Mouse (Mus musculus): ENCODE data around the gene Bahcc1. TPM values are rescaled to one million over a fixed set of nuclear protein-coding genes. Genes with fewer than 3 reads are reported as not detected.

Gene Bahcc1
- total and polyA plus RNA-seq, 2 experiments = 1.2 to 3.4 TPM

GRCm38 (mm10) chr11:120311561-120311960 lies 78.8 kb downstream of the Bahcc1 start:
- WGBS = 76% methylated on average over 10 of the region's 10 CpGs
- no peak overlapping the region for H3K9ac ChIP-seq (ENCODE audit: low read depth, low read length)
- no peak overlapping the region for H3K27ac ChIP-seq (replicated peaks; ENCODE audit: insufficient read depth, low read depth, low read length)
- H3K4me1 ChIP-seq (ENCODE audit: control insufficient read depth, insufficient read depth, low read length) = peaks cover 6% of the 10 kb centered on the region
- no peaks in the 10 kb centered on the region for H3K36me3 ChIP-seq (ENCODE audit: control insufficient read depth, insufficient read depth, low read length)
- DNase-seq (ENCODE audit: extremely low read depth, low read depth, low spot score) = no peak
- no peaks in the 10 kb centered on the region for H3K79me2 ChIP-seq (ENCODE audit: control insufficient read depth, insufficient read depth, low read length)
- H3K4me3 ChIP-seq (ENCODE audit: insufficient read depth, low read depth, low read length) = no peak overlapping the region
- TF ChIP-seq CTCF (IDR thresholded peaks at IDR 0.05; ENCODE audit: low read depth, low read length) = no peak
- no peak for TF ChIP-seq POLR2A (IDR thresholded peaks at IDR 0.05; ENCODE audit: extremely low read depth, insufficient read depth, low read length)
- H3K27me3 ChIP-seq (ENCODE audit: control insufficient read depth, insufficient read depth, low read length) = no peaks in the 10 kb centered on the region

- no peak overlapping the region for H3K9ac ChIP-seq (ENCODE audit: low read depth, low read length)
- H3K4me1 ChIP-seq (ENCODE audit: control insufficient read depth, insufficient read depth, low read length) = peaks cover 10% of the 10 kb centered on the region
- TF ChIP-seq POLR2A (IDR thresholded peaks at IDR 0.05; ENCODE audit: extremely low read depth, insufficient read depth, low read length) (no peak), CTCF (IDR thresholded peaks at IDR 0.05; ENCODE audit: low read depth, low read length) (no peak)
- H3K36me3 ChIP-seq (ENCODE audit: control insufficient read depth, insufficient read depth, low read length) = no peaks in the 10 kb centered on the region
- H3K79me2 ChIP-seq (ENCODE audit: control insufficient read depth, insufficient read depth, low read length) = no peaks in the 10 kb centered on the region
- H3K27me3 ChIP-seq (ENCODE audit: control insufficient read depth, insufficient read depth, low read length) = no peaks in the 10 kb centered on the region
- H3K27ac ChIP-seq (replicated peaks; ENCODE audit: insufficient read depth, low read depth, low read length) = no peak overlapping the region
- no peak overlapping the region for H3K4me3 ChIP-seq (ENCODE audit: insufficient read depth, low read depth, low read length)
- no peak for DNase-seq (ENCODE audit: extremely low read depth, low read depth, low spot score)
- 94% methylated on average over 6 of the region's 6 CpGs for WGBS
These were observed 79.3 kb downstream of the Bahcc1 start for GRCm38 (mm10) chr11:120312069-120312468.

- no peaks in the 10 kb centered on the region for H3K36me3 ChIP-seq (ENCODE audit: control insufficient read depth, insufficient read depth, low read length)
- H3K27ac ChIP-seq (replicated peaks; ENCODE audit: insufficient read depth, low read depth, low read length) = no peak overlapping the region
- TF ChIP-seq CTCF (IDR thresholded peaks at IDR 0.05; ENCODE audit: low read depth, low read length) (no peak), POLR2A (IDR thresholded peaks at IDR 0.05; ENCODE audit: extremely low read depth, insufficient read depth, low read length) (no peak)
- H3K79me2 ChIP-seq (ENCODE audit: control insufficient read depth, insufficient read depth, low read length) = no peaks in the 10 kb centered on the region
- no peak overlapping the region for H3K9ac ChIP-seq (ENCODE audit: low read depth, low read length)
- WGBS = 69% methylated on average over 6 of the region's 6 CpGs
- H3K4me3 ChIP-seq (ENCODE audit: insufficient read depth, low read depth, low read length) = no peak overlapping the region
- no peaks in the 10 kb centered on the region for H3K27me3 ChIP-seq (ENCODE audit: control insufficient read depth, insufficient read depth, low read length)
- H3K4me1 ChIP-seq (ENCODE audit: control insufficient read depth, insufficient read depth, low read length) = peaks cover 7% of the 10 kb centered on the region; the same call in 1 of the 2 replicates
- DNase-seq (ENCODE audit: extremely low read depth, low read depth, low spot score) = no peak
These were observed 81.3 kb downstream of the Bahcc1 start for GRCm38 (mm10) chr11:120313906-120314685.

- Histone ChIP-seq H3K9ac (ENCODE audit: low read depth, low read length) (no peak overlapping the region), H3K4me3 (ENCODE audit: insufficient read depth, low read depth, low read length) (no peak overlapping the region), H3K27me3 (ENCODE audit: control insufficient read depth, insufficient read depth, low read length) (no peaks in the 10 kb centered on the region), H3K79me2 (ENCODE audit: control insufficient read depth, insufficient read depth, low read length) (no peaks in the 10 kb centered on the region), H3K36me3 (ENCODE audit: control insufficient read depth, insufficient read depth, low read length) (no peaks in the 10 kb centered on the region), H3K4me1 (ENCODE audit: control insufficient read depth, insufficient read depth, low read length) (peaks cover 7% of the 10 kb centered on the region; the same call in 1 of the 2 replicates), H3K27ac (replicated peaks; ENCODE audit: insufficient read depth, low read depth, low read length) (no peak overlapping the region)
- no peak for TF ChIP-seq CTCF (IDR thresholded peaks at IDR 0.05; ENCODE audit: low read depth, low read length)
- no peak for TF ChIP-seq POLR2A (IDR thresholded peaks at IDR 0.05; ENCODE audit: extremely low read depth, insufficient read depth, low read length)
- 80% methylated on average over 16 of the region's 16 CpGs for WGBS
- no peak for DNase-seq (ENCODE audit: extremely low read depth, low read depth, low spot score)
These were observed 82.1 kb downstream of the Bahcc1 start for GRCm38 (mm10) chr11:120314721-120315415.

GRCm38 (mm10) chr11:120315416-120315761 lies 82.6 kb downstream of the Bahcc1 start:
- 39% methylated on average over 4 of the region's 4 CpGs for WGBS
- no peak for TF ChIP-seq POLR2A (IDR thresholded peaks at IDR 0.05; ENCODE audit: extremely low read depth, insufficient read depth, low read length)
- TF ChIP-seq CTCF (IDR thresholded peaks at IDR 0.05; ENCODE audit: low read depth, low read length) = no peak
- no peaks in the 10 kb centered on the region for H3K79me2 ChIP-seq (ENCODE audit: control insufficient read depth, insufficient read depth, low read length)
- H3K27ac ChIP-seq (replicated peaks; ENCODE audit: insufficient read depth, low read depth, low read length) = no peak overlapping the region
- no peak for DNase-seq (ENCODE audit: extremely low read depth, low read depth, low spot score)
- H3K9ac ChIP-seq (ENCODE audit: low read depth, low read length) = no peak overlapping the region
- H3K36me3 ChIP-seq (ENCODE audit: control insufficient read depth, insufficient read depth, low read length) = no peaks in the 10 kb centered on the region
- H3K27me3 ChIP-seq (ENCODE audit: control insufficient read depth, insufficient read depth, low read length) = no peaks in the 10 kb centered on the region
- H3K4me1 ChIP-seq (ENCODE audit: control insufficient read depth, insufficient read depth, low read length) = peaks cover 7% of the 10 kb centered on the region; the same call in 1 of the 2 replicates
- no peak overlapping the region for H3K4me3 ChIP-seq (ENCODE audit: insufficient read depth, low read depth, low read length)

Measured in liver, adult 2 months (tissue).